Mouse (Mus musculus) erythroid progenitor cell, adult 5-6 weeks (primary cell): ENCODE results near the gene Heatr9. TPM values are rescaled to one million over a fixed set of nuclear protein-coding genes. Genes with fewer than 3 reads are reported as not detected.
"Not testable (repeated sequence)": the region's sequence is repeated elsewhere in the genome, so short reads cannot be mapped to it uniquely, and the experiment has no call there.

Source experiments
- ATAC-seq: replicated peaks from 2 replicates; pipeline ENCODE4 v1.8.0; 2016; ENCODE audit warnings: moderate number of reproducible peaks, mild to moderate bottlenecking, moderate TSS enrichment, inconsistent platforms; ENCODE audit not compliant: poor library complexity, low FRiP score, severe bottlenecking
- total RNA-seq, 2 experiments: library from RNA; stranded (forward) in 1 of 2; stranded (reverse) in 1 of 2; fragments of 150-400 nt in 1 of 2; fragments of 186-747, 209-891 nt in 1 of 2; gene quantifications; 2 replicates each; pipeline versions ENCODE4 v1.2.3 to v1.2.4; 2015 to 2017; ENCODE audit warnings: low replicate concordance in 2 of 2

Gene Heatr9
- total RNA-seq (2015; ENCODE audit: low replicate concordance) (not detected in 2 replicates), total RNA-seq (2017; ENCODE audit: low replicate concordance) (0.26 TPM in 1 of 2 replicates, not detected in the other)

DNA sequence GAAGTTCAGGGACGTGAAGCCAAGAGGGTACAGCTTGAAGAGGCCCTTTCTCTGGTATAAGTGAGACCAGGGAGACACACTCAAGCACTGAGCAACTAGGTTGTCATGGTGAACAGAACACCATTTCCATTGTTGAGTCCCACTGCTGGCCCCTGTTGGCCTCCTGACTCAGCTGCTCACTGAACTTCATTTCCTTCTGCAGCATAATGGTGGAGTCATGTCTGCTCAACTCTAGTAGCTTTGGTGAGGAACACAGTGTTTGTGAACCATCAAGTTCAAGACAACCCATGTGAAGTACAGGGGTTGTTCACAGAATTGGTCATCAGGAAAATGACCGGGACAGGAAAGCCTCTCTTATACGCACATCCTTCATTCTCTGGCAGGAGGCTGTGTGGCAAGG is at the start of gene Heatr9:
TSS of gene Heatr9 (minus strand) at position 101 of the 400 bp plus-strand sequence.
- no peak for ATAC-seq

DNA sequence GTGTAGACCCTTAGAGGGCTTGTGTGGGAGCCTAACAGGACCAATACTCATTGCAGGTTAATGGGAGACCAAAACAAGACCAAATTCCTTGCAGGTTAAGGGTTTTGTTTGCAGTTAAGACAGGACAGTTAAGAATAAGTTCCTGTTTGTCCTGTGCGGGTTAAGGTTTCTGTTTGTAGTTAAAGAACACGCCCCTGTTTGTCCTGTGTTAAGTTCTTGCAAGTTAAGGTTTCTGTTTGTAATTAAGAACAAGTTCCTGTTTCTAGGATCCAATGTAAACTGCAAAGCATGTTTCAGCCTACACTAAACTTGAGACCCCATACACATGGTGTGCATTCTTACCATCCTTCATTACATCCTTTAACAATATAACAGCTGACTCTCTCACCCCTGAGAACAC is 48.2 kb upstream of the Heatr9 start:
- no peak for ATAC-seq

DNA sequence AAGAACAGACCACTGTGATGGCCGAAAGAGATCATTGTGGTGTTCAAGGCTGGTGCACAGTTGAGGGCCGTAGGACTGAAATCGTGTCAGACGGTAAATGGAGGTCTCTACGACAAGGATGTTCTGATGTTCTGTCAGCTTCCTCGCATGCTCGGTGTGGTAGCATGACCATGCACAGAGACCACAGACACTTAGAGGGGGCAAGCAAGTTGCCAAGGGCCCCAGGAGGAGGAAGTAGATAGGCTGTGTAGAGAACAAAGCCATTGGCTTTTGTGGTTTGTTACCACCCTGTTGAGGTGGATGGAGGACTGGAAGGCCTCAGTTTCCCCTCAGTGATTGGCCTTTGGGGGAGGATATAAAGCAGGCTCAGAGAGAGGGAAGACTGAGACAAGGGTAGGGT is 47.3 kb upstream of the Heatr9 start:
- ATAC-seq, result no peak

DNA sequence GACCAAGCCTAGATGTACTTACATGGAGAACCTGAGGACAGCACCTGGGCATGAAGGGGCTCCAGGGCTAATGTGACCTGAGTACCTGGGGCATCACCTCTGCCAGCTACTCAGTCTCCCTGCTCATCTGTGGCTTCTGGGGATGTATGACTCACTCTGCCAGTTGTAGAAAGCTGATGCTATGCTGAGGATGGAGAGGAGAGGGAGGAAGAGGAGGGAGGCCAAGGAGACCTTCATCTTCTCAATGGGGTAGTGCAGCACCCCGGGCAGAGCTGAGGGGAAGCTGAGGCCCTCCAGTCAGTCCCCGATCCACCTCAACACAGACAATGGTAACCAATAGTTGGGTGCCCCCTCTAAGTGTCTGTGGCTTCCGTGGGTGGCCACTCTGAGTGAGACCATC is 46.8 kb upstream of the Heatr9 start:
- no peak for ATAC-seq

DNA sequence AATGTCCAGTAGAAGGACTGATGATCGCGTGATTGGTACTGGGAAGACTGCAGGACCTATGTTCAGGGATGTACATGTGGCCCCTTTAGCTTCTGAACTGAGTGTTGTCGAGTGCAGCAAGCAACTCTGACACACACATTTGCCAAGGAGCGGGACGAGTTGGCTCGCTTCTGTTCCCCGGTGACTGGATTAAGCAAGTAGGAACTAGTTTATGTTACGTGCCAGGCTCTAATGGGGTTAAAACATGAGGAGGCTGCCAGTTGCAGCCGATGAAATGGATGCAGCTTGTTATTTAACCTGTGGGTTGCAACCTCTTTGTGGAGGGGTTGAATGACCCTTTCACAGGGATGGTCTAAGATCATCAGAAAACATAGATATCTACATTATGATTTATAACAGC is 46.1 kb upstream of the Heatr9 start:
- ATAC-seq, result no peak

DNA sequence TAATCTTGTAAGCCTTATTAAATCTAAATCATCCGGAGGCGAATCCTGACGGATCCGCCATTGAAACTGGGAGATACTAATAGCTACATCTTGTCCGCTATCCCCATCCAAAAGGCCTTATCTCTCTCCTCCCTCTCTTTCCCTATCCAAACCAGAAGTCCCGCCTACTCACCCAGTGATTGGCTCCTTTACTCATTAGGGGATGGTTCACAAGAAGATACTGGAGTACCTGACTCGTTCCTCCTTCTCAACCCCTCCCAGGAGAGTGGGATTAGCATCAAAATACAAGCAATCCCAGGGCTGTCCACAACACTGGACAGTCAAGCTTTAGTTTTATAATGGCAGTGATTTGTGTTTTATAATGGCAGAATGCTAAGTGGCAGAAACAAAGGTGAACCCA is 45.3 kb upstream of the Heatr9 start:
- no peak for ATAC-seq

DNA sequence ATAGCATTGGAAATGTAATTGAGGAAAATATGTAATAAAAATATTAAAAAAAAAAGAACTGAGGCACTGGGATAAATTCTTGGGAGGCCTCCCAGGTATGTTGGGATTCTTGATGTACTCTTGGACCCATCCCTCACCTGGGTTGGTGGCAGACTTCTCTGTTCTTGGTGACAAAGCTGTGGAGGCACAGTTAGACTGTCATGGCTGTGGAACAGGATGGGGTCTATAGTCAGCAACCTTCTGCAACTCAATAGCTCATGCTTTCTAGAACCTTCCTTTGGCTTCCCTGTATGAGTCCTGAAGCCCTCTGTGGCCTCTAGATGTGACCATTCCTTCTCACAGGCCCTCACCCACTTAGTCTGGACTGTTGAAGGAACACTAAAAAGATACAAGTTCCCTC is 44.6 kb upstream of the Heatr9 start:
- ATAC-seq, result no peak

DNA sequence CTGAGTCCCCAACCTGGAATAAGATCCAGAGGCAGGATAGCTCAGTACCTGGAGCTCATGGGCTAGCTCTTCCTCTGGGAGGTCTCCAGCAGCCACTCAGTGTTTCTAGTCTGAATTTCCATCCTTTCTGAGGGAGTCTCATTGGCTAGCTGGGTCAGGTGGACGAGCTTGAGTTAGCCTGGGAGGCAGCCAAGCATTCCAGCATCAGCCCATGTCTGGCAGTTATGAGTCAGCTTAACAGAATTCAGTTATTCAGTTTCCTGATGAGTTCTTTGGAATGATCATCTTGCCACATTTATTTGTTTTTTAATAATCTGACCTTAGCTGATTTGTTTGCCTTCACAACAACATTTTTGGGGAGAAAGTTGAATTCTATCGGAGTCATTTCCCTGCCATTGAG is 41.8 kb upstream of the Heatr9 start:
- ATAC-seq, result no peak

DNA sequence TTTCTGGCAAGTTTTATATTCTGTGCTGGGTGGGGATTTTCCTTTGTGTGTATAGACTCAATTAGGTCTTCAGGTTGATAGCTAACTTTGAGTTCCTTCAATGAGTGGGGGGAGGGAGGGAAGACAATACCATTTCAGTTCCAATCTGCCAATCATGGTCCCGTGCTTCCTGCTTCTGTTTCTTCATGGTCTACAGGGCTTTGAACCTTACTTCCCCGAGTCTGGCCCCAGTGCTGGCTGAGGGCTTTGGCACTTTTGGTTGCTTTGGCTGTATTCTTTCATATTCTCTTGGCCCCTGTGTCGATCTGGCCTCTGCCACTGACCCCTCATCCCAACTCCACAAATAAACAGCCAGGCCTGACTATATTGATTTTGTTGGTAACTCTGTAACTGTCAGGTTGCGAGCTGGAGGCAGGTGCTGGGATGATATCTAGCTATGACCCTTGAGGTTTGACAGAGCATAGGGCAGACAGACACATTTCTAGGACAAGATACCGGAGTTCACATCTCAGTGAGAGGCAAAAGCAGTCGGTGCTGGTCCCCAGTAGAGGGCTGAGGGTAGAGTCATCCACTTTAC is 40.4 kb upstream of the Heatr9 start:
- no peak for ATAC-seq

DNA sequence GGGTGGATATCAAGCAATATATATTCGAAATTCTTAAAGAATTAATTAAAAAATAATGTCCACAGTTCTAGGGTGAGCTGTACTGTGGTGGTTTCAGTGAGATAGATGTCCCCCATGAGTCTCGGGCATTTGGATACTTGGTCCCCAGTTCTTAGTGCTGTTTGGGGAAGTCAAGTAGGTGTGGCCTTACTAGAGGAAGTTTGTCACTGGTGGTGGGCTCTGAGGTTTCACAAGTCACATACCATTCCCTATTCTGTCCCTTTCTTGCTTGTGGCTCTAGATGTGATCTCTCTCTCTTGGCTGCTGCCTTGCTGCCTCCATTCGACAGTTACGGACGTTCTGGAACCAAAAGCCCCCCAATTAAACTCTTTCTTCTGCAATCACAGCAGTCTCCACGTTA is 38.4 kb upstream of the Heatr9 start:
- no peak for ATAC-seq

DNA sequence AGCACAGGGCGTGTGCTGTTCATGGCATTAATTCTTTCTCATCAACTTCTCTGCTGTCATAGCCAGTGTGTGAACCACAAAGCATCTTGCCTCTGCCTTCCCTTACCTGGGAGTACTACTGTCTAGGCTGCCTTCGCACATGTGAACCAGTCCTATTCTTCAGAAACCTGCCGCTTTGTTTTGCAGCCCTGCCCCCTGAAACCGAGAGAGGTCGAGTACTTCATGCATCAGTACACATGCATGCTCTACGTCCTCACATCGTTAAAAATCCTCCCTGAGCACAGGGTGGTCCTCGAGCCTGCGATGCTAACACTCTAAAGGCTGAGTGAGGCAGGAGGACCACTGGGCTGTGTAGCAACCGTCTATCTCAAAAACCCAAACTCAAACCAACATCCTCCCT is 35.1 kb upstream of the Heatr9 start:
- no peak for ATAC-seq

DNA sequence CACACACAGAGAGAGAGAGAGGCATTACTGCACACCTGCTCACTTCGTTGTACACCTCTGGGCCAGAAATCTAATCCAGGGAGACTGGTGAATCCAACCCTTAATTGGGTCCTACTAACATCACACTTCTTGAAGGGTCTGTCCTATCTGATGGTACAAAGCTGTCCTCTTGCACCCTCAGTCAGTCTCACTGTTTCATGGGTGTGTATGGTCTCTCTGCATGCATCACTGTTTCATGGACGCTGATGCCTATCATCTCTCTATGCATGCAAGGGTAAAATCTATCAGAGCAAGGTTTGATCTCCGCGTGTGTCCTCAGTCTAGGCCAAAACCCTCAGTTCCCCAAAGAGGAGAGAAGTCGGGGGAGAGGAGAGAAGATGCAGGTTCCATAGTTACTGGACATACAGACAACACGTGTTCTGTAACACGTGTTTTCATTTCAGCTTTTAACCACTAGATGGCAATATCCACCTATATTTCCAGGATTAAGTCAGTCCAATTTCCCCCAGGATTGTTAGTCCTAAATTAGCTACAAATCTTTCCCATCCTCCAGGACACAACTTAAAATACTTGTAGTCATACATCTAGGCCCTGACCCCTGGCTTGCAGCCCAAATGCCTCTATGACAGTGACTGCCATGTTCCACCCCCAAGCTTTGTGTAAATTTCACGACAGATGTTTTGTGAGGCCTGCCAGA is 34.3 kb upstream of the Heatr9 start:
- ATAC-seq, result no peak; the same call in 1 of the 2 replicates

DNA sequence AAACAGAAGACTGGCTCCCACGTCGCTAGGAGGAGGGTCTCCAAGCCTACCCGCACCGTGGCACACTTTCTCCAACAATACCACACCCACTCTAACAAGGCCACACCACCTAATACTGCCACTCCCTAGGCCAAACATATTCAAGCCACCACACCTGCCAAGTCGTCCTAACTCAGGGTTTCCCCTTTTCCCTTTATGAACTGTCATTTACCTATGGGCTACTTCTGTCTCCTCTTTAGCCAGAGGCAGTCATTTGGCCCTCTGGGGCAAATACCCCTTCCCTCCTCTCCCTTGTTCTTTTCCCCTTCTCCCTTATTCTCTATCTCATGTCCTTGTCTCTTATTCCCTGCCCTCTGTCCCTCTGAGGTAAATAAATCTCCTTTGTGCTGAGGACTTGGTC is 29.7 kb upstream of the Heatr9 start:
- no peak for ATAC-seq

DNA sequence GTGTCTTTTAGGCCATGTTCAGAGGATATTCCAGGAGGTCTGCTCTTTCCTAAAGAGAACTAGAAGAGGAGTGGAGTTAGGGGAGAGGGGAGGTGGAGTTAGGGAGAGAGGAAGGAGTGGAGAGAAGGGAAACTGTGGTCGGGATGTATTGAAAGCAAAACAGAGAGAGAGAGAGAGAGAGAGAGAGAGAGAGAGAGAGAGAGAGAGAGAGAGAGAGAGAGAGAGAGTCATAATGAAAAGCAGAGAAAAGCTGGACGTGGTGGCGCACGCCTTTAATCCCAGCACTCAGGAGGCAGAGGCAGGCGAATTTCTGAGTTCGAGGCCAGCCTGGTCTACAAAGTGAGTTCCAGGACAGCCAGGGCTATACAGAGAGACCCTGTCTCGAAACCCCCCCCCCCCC is 29.1 kb upstream of the Heatr9 start:
- not testable (repeated sequence) for ATAC-seq

DNA sequence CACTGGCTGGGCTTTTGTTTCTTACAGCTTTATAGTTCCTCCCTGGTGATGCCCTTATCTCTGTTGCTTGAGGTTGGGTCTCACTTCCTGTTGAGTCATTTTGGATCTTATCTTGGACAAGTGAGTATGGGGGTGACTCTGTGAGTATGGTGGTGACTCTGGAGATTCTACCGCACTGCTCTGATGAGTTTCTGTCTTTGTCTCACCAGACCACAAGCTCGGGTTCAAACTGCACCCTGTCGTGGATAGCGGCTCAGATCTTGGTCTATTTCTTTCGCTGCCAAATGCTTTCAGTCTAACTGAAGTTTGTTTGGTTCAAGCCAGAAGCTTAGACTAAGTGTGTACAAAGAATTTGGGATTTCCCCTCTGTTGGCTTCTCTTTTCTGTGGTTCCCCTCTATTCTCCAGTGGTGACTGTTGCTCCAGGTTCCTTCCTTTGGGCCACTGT is 28.2 kb upstream of the Heatr9 start:
- no peak for ATAC-seq

DNA sequence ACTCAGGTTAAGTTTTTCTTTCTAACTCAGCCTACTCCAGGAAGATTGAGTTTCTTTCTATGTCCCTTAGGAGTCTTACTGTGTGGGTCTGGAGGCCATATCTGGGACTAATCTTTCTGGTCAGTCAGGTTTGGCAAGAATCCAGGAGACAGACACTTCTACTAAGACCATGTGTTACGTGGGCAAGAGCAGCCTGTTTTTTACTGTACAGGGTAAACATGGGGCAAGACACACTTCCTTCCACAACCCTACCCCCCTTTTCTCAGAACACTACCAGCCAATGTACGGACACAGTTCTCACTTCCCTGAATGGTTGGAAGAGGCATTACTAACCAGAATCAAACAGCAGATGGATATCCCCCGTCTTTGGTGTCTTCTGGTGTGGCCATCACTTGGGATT is 22.2 kb upstream of the Heatr9 start:
- ATAC-seq, result no peak

DNA sequence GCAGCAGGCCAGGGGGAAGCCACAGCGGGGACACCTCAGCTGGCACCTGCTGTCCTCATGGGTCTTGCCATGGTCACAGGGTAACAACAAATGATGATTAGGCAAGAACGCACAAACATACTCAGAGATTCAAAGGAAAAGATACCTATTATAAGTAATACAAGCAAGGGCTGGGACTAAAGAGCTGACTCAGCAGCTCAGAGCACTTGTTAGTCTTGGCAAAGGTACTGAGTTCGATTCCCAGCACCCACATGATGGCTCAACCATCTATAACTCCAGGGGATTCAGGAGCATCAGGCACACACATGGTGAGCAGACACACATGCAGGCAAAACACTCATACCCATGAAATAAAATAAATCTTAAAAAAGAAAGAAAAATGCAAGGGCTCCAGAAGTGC is 19.4 kb upstream of the Heatr9 start:
- no peak for ATAC-seq

DNA sequence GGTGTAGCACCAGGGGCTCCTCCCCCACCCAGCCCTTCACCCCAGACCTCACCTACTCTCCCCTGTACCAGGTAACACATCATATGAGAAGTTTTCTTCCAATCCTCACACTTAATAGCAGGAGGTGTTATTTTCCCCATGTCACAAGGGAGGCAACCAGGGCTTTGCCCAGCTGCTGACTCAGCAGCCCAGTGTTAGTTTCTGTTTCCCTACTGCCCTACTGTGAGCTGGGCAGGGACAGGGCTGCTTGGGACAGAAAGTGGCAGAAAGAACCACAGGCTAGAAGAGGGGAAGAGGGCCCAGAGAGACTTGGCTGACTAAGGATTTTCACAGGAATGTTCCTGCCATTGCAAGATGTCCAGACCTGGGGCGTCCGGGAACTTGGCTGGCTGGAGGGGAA is 19.0 kb upstream of the Heatr9 start:
- ATAC-seq, result no peak

DNA sequence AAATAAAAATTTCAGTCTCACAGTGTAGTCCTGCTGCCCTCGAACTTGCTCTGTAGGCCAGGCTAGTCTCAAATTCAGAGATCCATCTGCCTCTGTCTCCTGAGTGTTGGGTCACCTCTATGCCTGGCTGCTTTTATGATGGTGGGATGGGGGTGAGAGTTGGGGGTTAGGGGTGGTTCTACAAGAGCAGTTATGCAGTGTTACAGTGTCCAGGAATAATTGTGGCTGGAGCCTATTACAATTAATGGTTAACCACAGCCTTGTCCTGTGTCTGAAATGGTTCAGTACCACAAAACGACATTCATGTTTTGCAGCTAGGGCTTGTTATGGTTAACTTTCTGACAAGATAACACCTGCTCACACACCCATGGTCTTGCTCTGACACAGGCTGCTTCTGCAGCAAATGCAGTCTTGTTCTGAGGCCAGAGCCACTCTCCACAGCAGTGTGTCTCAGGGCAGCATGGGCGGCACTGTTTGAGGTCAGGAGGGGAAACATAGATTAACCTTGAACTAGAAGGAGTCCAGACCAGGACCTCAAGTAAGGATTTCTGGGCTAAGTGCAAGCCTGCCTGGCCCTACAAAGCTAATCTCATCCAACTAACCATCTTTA is 16.8 kb upstream of the Heatr9 start:
- ATAC-seq, result no peak

DNA sequence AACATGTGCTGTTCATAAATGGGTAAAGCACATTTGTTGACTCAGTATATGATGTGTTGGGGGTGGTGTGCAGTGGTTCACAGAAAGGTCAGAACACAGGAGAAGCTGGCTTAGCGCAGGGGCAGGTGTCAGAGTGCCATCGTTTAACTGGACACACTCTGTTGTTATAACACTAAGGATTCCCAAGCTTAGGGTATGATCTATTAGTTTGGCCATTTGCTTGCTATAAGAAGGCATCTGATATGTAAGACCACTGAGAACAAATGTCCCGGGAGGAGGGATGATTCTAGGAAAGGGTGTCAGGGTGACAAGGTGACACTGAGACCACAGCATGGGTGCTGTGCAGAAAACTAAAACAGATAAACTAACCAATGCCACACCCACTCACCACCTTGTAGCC is 14.9 kb upstream of the Heatr9 start:
- no peak for ATAC-seq
